Mouse (Mus musculus) brain, embryonic 18.5 days (tissue): ENCODE data around the gene Ick.
A peak's percentile ranks its signal among the peaks of the same experiment; 100 is the strongest.
"Not testable (repeated sequence)": the region's sequence is repeated elsewhere in the genome, so short reads cannot be mapped to it uniquely, and the experiment has no call there.

ENCODE experiments used
- DNase-seq: peaks from one replicate; pipeline ENCODE4 v3.0.0-alpha.2; 2012; ENCODE audit warnings: low read depth, low spot score

The Ick gene

GRCm38 (mm10) chr9:78148149-78148548 is 39.2 kb downstream of the Ick start:
- no peak for DNase-seq

GRCm38 (mm10) chr9:78149770-78150169 is 40.8 kb downstream of the Ick start:
- not testable (repeated sequence) for DNase-seq

- no peak for DNase-seq
Observed at GRCm38 (mm10) chr9:78154211-78154977, 45.4 kb downstream of the Ick start.

GRCm38 (mm10) chr9:78157221-78157620 is 48.2 kb downstream of the Ick start:
- DNase-seq, result no peak

- no peak for DNase-seq
Observed at GRCm38 (mm10) chr9:78163291-78163690, 54.3 kb downstream of the Ick start.

GRCm38 (mm10) chr9:78164741-78165140 is 55.7 kb downstream of the Ick start:
- DNase-seq, result no peak

GRCm38 (mm10) chr9:78165454-78165853 is 56.5 kb downstream of the Ick start:
- DNase-seq, result no peak

- DNase-seq, result no peak
Observed at GRCm38 (mm10) chr9:78166694-78167452, 57.9 kb downstream of the Ick start.

- DNase-seq, result no peak
Observed at GRCm38 (mm10) chr9:78167453-78167969, 58.5 kb downstream of the Ick start.

- no peak for DNase-seq
Observed at GRCm38 (mm10) chr9:78168864-78169263, 59.9 kb downstream of the Ick start.

GRCm38 (mm10) chr9:78174016-78174415 is 65.0 kb downstream of the Ick start:
- no peak for DNase-seq

GRCm38 (mm10) chr9:78174925-78175276 is 65.9 kb downstream of the Ick start:
- not testable (repeated sequence) for DNase-seq

- peak; percentile 90 for DNase-seq
Observed at GRCm38 (mm10) chr9:78175277-78176200, 66.5 kb downstream of the Ick start.

GRCm38 (mm10) chr9:78176201-78176727 is 67.3 kb downstream of the Ick start:
- peak; percentile 74 for DNase-seq

GRCm38 (mm10) chr9:78176831-78177230 is 67.8 kb downstream of the Ick start:
- DNase-seq, result peak; percentile 22

GRCm38 (mm10) chr9:78178197-78178596 is 69.2 kb downstream of the Ick start:
- no peak for DNase-seq

GRCm38 (mm10) chr9:78179071-78179470 is 70.1 kb downstream of the Ick start:
- DNase-seq, result no peak

- not testable (repeated sequence) for DNase-seq
Observed at GRCm38 (mm10) chr9:78182474-78182873, 73.5 kb downstream of the Ick start, which contains the start of gene Gsta4. Gene Gsta4, plus strand, starts transcription at chr9:78182774.

GRCm38 (mm10) chr9:78185686-78186085 is 76.7 kb downstream of the Ick start:
- no peak for DNase-seq

- no peak for DNase-seq
Observed at GRCm38 (mm10) chr9:78188910-78189309, 79.9 kb downstream of the Ick start.
